Mouse (Mus musculus) limb, embryonic 11.5 days (tissue): ENCODE data around the gene Lmln. TPM values are rescaled to one million over a fixed set of nuclear protein-coding genes. Genes with fewer than 3 reads are reported as not detected.
A peak's percentile ranks its signal among the peaks of the same experiment; 100 is the strongest.

Experiments
- ATAC-seq: fragments of 200-750 bp; cut with Nextera tagmentation; 2 replicates; pipeline ENCODE4 v1.8.0; 2017; ENCODE audit warnings: low read depth; ENCODE audit not compliant: insufficient number of reproducible peaks, low FRiP score, low TSS enrichment
- DNase-seq: peaks from one replicate; pipeline ENCODE4 v3.0.0-alpha.2; 2015; ENCODE audit warnings: low spot score
- H3K27ac ChIP-seq: fragments of 300-500 bp; sonication (generic); replicated peaks from 2 replicates; pipeline ENCODE4 v1.5.1; 2014; ENCODE audit warnings: low read depth, mild to moderate bottlenecking, low read length
- H3K27me3 ChIP-seq: fragments of 300-500 bp; sonication (generic); 2 replicates; pipeline ENCODE4 v1.6.1; 2014; ENCODE audit warnings: mild to moderate bottlenecking, low read length, mixed read lengths; ENCODE audit not compliant: control insufficient read depth, insufficient read depth
- H3K36me3 ChIP-seq: fragments of 300-500 bp; sonication (generic); 2 replicates; pipeline ENCODE4 v1.6.1; 2014; ENCODE audit warnings: mild to moderate bottlenecking, low read length, moderate library complexity, mixed read lengths; ENCODE audit not compliant: control insufficient read depth, insufficient read depth
- H3K4me1 ChIP-seq: fragments of 300-500 bp; sonication (generic); 2 replicates; pipeline ENCODE4 v1.6.1; 2014; ENCODE audit warnings: low read length, mixed read lengths; ENCODE audit not compliant: control insufficient read depth, insufficient read depth
- H3K4me2 ChIP-seq: fragments of 300-500 bp; sonication (generic); 2 replicates; pipeline ENCODE4 v1.6.1; 2014; ENCODE audit warnings: low read depth, mild to moderate bottlenecking, moderate library complexity; ENCODE audit not compliant: severe bottlenecking
- H3K4me3 ChIP-seq: fragments of 300-500 bp; sonication (generic); 2 replicates; pipeline ENCODE4 v1.5.1; 2014; ENCODE audit warnings: low read depth, low read length
- H3K9ac ChIP-seq: fragments of 300-500 bp; sonication (generic); 2 replicates; pipeline ENCODE4 v1.6.1; 2014; ENCODE audit warnings: mild to moderate bottlenecking, low read length
- H3K9me3 ChIP-seq: fragments of 300-500 bp; sonication (generic); 2 replicates; pipeline ENCODE4 v1.6.1; 2016; ENCODE audit warnings: low read length; ENCODE audit not compliant: control insufficient read depth
- WGBS: fragments of 180-500 bp; shearing (Covaris S2); extraction: QIAGEN DNeasy Blood & Tissue Kit; methylation state at CpG from one replicate; pipeline ENCODE4 v1.1.7; 2014; 5-methylcytosine and 5-hydroxymethylcytosine counted together
- polyA plus RNA-seq: library from polyadenylated mRNA; unstranded; fragments of >200 nt; fragmentation: Nextera tagmentation; extraction: Ambion mirVana; gene quantifications from 2 replicates; pipeline ENCODE4 v1.2.1, GENCODE M21; 2014

Lmln gene
- polyA plus RNA-seq, 1 experiment from 2014 or later = 2.0 TPM

- Histone ChIP-seq H3K27me3 (no peaks in the 10 kb centered on the region), H3K4me1 (no peaks in the 10 kb centered on the region), H3K36me3 (no peaks in the 10 kb centered on the region), H3K4me2 (no peak overlapping the region), H3K9me3 (no peaks in the 10 kb centered on the region), H3K4me3 (no peak overlapping the region), H3K9ac (no peak overlapping the region), H3K27ac (no peak overlapping the region)
- ATAC-seq = no peak
- no peak for DNase-seq
- WGBS = 58% methylated on average over 6 of the region's 6 CpGs
These were observed 13.8 kb downstream of the Lmln start for GRCm38 (mm10) chr16:33076078-33076477.

- 91% methylated on average over 5 of the region's 5 CpGs for WGBS
These were observed 14.8 kb downstream of the Lmln start for GRCm38 (mm10) chr16:33077069-33077627.

GRCm38 (mm10) chr16:33080063-33080462 is 17.7 kb downstream of the Lmln start:
- no peak for ATAC-seq
- H3K27me3 ChIP-seq = no peaks in the 10 kb centered on the region
- H3K4me3 ChIP-seq = no peak overlapping the region
- H3K27ac ChIP-seq = no peak overlapping the region
- H3K36me3 ChIP-seq = no peaks in the 10 kb centered on the region
- DNase-seq = no peak
- no peaks in the 10 kb centered on the region for H3K4me1 ChIP-seq
- H3K9me3 ChIP-seq = no peaks in the 10 kb centered on the region
- no peak overlapping the region for H3K4me2 ChIP-seq
- no peak overlapping the region for H3K9ac ChIP-seq
- WGBS = 98% methylated on average over 7 of the region's 7 CpGs

More at GRCm38 (mm10) chr16:33077069-33077627, 14.8 kb downstream of the Lmln start:
- H3K4me1 ChIP-seq = no peaks in the 10 kb centered on the region
- no peak overlapping the region for H3K9ac ChIP-seq
- no peaks in the 10 kb centered on the region for H3K27me3 ChIP-seq
- no peaks in the 10 kb centered on the region for H3K36me3 ChIP-seq
- no peak overlapping the region for H3K4me3 ChIP-seq
- H3K4me2 ChIP-seq = no peak overlapping the region
- H3K27ac ChIP-seq = no peak overlapping the region
- DNase-seq = no peak
- ATAC-seq = no peak
- no peaks in the 10 kb centered on the region for H3K9me3 ChIP-seq

GRCm38 (mm10) chr16:33082951-33083350 is 20.6 kb downstream of the Lmln start:
- Histone ChIP-seq H3K4me3 (no peak overlapping the region), H3K4me1 (no peaks in the 10 kb centered on the region), H3K27ac (no peak overlapping the region), H3K9me3 (no peaks in the 10 kb centered on the region), H3K9ac (no peak overlapping the region), H3K27me3 (no peaks in the 10 kb centered on the region), H3K4me2 (no peak overlapping the region), H3K36me3 (no peaks in the 10 kb centered on the region)
- no peak for ATAC-seq
- no peak for DNase-seq
- WGBS = 91% methylated on average over 6 of the region's 6 CpGs

GRCm38 (mm10) chr16:33083996-33084395 is 21.7 kb downstream of the Lmln start:
- no peak overlapping the region for H3K27ac ChIP-seq
- H3K27me3 ChIP-seq = no peaks in the 10 kb centered on the region
- H3K4me1 ChIP-seq = no peaks in the 10 kb centered on the region
- no peaks in the 10 kb centered on the region for H3K36me3 ChIP-seq
- ATAC-seq (no peak), DNase-seq (no peak)
- no peak overlapping the region for H3K4me3 ChIP-seq
- H3K4me2 ChIP-seq = no peak overlapping the region
- H3K9ac ChIP-seq = no peak overlapping the region
- WGBS = 89% methylated on average over 2 of the region's 2 CpGs
- H3K9me3 ChIP-seq = no peaks in the 10 kb centered on the region

GRCm38 (mm10) chr16:33085666-33086065 is 23.3 kb downstream of the Lmln start:
- no peaks in the 10 kb centered on the region for H3K36me3 ChIP-seq
- ATAC-seq (no peak), DNase-seq (no peak)
- H3K9me3 ChIP-seq = no peaks in the 10 kb centered on the region
- H3K4me2 ChIP-seq = no peak overlapping the region
- H3K4me3 ChIP-seq = no peak overlapping the region
- H3K27ac ChIP-seq = no peak overlapping the region
- 84% methylated on average over 8 of the region's 8 CpGs for WGBS
- no peaks in the 10 kb centered on the region for H3K4me1 ChIP-seq
- H3K27me3 ChIP-seq = no peaks in the 10 kb centered on the region
- no peak overlapping the region for H3K9ac ChIP-seq

- H3K9me3 ChIP-seq = no peaks in the 10 kb centered on the region
- no peak overlapping the region for H3K27ac ChIP-seq
- 62% methylated on average over 4 of the region's 4 CpGs for WGBS
- no peak for ATAC-seq
- no peak for DNase-seq
- H3K4me3 ChIP-seq = no peak overlapping the region
- no peaks in the 10 kb centered on the region for H3K27me3 ChIP-seq
- H3K9ac ChIP-seq = no peak overlapping the region
- peaks cover 2% of the 10 kb centered on the region; the same call in 1 of the 2 replicates for H3K36me3 ChIP-seq
- no peaks in the 10 kb centered on the region for H3K4me1 ChIP-seq
- H3K4me2 ChIP-seq = no peak overlapping the region
These were observed 51.4 kb downstream of the Lmln start for GRCm38 (mm10) chr16:33113726-33114125.

GRCm38 (mm10) chr16:33123373-33123772 is 61.1 kb downstream of the Lmln start:
- Histone ChIP-seq H3K4me3 (no peak overlapping the region), H3K27me3 (no peaks in the 10 kb centered on the region), H3K4me2 (no peak overlapping the region; the same call in 1 of the 2 replicates), H3K36me3 (no peaks in the 10 kb centered on the region), H3K9ac (no peak overlapping the region), H3K9me3 (no peaks in the 10 kb centered on the region), H3K27ac (no peak overlapping the region), H3K4me1 (peaks cover 19% of the 10 kb centered on the region)
- 45% methylated on average over 8 of the region's 8 CpGs for WGBS
- no peak for DNase-seq
- peak; percentile 29; the same call in 1 of the 2 replicates for ATAC-seq
